Mouse (Mus musculus) forebrain, embryonic 14.5 days (tissue): ENCODE measurements around the gene Mmp23. TPM values are rescaled to one million over a fixed set of nuclear protein-coding genes. Genes with fewer than 3 reads are reported as not detected.

Experiments used
- ATAC-seq: fragments of 200-750 bp; cut with Nextera tagmentation; 2 replicates; pipeline ENCODE4 v1.8.0; 2017; ENCODE audit warnings: mild to moderate bottlenecking, moderate library complexity
- DNase-seq: peaks from one replicate; pipeline ENCODE4 v3.0.0-alpha.2; 2015; ENCODE audit warnings: low spot score
- H3K27ac ChIP-seq: fragments of 300-500 bp; sonication (generic); 2 replicates; pipeline ENCODE4 v1.5.1; 2014; ENCODE audit warnings: low read depth, mild to moderate bottlenecking, control low read depth, low read length, moderate library complexity
- H3K27me3 ChIP-seq: fragments of 300-500 bp; sonication (generic); replicated peaks from 2 replicates; pipeline ENCODE4 v1.6.1; 2014; ENCODE audit warnings: low read length, control low read depth, mixed read lengths; ENCODE audit not compliant: control insufficient read depth, insufficient read depth
- H3K36me3 ChIP-seq: fragments of 300-500 bp; sonication (generic); 2 replicates; pipeline ENCODE4 v1.6.1; 2014; ENCODE audit warnings: low read length, control low read depth; ENCODE audit not compliant: control insufficient read depth, insufficient read depth
- H3K4me1 ChIP-seq: fragments of 300-500 bp; sonication (generic); 2 replicates; pipeline ENCODE4 v1.6.1; 2014; ENCODE audit warnings: antibody characterized with exemption, low read length, control low read depth; ENCODE audit not compliant: control insufficient read depth, insufficient read depth
- H3K4me2 ChIP-seq: fragments of 300-500 bp; sonication (generic); 2 replicates; pipeline ENCODE4 v1.6.1; 2014; ENCODE audit warnings: mild to moderate bottlenecking, control low read depth, low read length
- H3K4me3 ChIP-seq: fragments of 300-500 bp; sonication (generic); 2 replicates; pipeline ENCODE4 v1.5.1; 2014; ENCODE audit warnings: low read depth, low read length, control low read depth
- H3K9ac ChIP-seq: fragments of 300-500 bp; sonication (generic); 2 replicates; pipeline ENCODE4 v1.6.1; 2014; ENCODE audit warnings: mild to moderate bottlenecking, low read length, control low read depth, moderate library complexity
- H3K9me3 ChIP-seq: fragments of 300-500 bp; sonication (generic); replicated peaks from 2 replicates; pipeline ENCODE4 v1.6.1; 2016; ENCODE audit warnings: low read length, control low read depth, mixed read lengths; ENCODE audit not compliant: control insufficient read depth
- WGBS: fragments of 180-500 bp; shearing (Covaris S2); extraction: QIAGEN DNeasy Blood & Tissue Kit; methylation state at CpG from one replicate; pipeline ENCODE4 v1.1.7; 2014; 5-methylcytosine and 5-hydroxymethylcytosine counted together
- polyA plus RNA-seq: library from polyadenylated mRNA; unstranded; fragments of >200 nt; fragmentation: Nextera tagmentation; extraction: Ambion mirVana; gene quantifications from 2 replicates; pipeline ENCODE4 v1.2.1, GENCODE M21; 2014

Gene Mmp23
- 0.97 and 2.1 TPM in 2 replicates for polyA plus RNA-seq

- Histone ChIP-seq H3K36me3 (peaks cover 49% of the 10 kb centered on the region), H3K9me3 (no peaks in the 10 kb centered on the region)
- peak; percentile 35 for ATAC-seq
Observed at GRCm38 (mm10) chr4:155653086-155653450, at the start of gene Mmp23. TSS of gene Mmp23 (minus strand) at chr4:155653384.

DNA sequence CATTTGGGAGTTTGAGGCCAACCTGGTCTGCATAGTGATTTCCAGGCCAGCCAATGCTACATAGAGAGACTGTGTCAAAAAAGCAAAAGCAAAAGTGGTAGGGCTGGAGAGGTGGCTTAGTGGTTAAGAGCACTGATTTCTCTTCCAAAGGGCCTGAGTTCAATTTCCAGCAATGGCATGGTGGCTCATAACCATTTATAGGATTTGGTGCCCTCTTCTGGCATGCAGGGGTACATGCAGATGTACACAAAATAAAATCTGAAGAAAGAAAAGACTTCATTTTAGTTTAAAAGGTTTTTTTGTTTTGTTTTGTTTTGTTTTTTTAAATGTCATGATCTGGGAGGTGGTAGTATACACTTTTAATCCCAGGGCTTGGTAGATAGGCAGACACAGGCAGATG lies 47.2 kb upstream of the Mmp23 start:
- ATAC-seq (no peak), DNase-seq (peak; percentile 59)
- H3K9ac ChIP-seq: no peak overlapping the region
- no peaks in the 10 kb centered on the region for H3K36me3 ChIP-seq
- H3K27ac ChIP-seq: no peak overlapping the region
- no peak overlapping the region for H3K4me3 ChIP-seq
- H3K4me2 ChIP-seq: no peak overlapping the region
- H3K9me3 ChIP-seq: no peaks in the 10 kb centered on the region
- peaks cover 8% of the 10 kb centered on the region for H3K4me1 ChIP-seq
- H3K27me3 ChIP-seq: peaks cover 6% of the 10 kb centered on the region

More at GRCm38 (mm10) chr4:155653086-155653450, at the start of gene Mmp23:
- Histone ChIP-seq H3K9ac (peak within 1 kb of the TSS; percentile 56), H3K4me1 (peaks cover 18% of the 10 kb centered on the region), H3K27me3 (peaks cover 48% of the 10 kb centered on the region), H3K27ac (no peak within 1 kb of the TSS), H3K4me3 (peak within 1 kb of the TSS; percentile 24), H3K4me2 (peak within 1 kb of the TSS; percentile 53)
- peak; percentile 30 for DNase-seq
- 1% methylated on average over 33 of the region's 33 CpGs for WGBS

DNA sequence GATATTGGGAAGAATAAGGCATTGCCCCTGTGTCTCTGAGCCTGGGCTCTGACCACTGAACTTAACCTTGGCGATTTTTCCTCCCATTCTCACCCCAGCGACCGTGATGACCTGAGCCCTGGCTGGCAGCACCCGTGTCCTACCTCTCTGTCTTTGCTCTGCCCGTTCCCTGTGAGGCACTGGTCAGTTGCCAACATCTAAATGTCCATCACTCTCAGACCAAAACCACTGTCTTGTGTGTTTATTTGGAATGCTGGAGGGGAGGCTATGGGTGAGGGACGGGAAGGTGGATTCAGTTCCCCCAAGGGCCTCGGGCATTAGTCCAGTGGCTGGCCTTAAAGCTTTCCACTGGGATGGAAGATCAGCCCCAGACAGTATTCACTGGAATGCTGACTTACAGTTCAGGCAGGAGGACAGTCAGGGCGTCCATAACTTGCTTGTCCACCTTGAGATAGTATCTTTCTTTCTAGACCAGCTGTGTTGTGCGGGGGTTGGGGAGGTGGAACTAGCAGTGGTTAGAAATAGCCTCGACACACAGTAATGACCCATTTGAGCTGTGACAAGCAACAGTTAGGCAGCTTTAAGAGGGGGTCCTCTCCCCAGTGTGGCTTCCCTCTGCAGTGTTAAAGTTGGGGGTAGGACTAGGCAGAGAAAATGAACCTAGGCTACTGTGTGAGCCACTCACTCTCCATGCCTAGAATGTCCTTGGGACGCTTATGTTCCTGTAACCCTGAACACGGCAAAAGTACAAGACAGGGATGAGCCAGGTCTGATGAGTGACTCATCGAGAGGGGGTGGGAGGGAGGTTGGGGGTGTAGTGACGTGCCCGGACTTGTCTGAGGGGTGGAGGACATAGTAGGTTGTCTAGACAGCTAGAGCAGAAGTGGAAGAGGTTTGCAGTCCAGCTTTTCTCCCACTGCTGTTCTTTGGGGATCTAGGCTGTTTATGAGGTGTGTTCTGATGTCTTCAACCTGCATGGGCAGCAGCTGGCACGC lies 43.4 kb upstream of the Mmp23 start:
- Histone ChIP-seq H3K4me3 (no peak overlapping the region), H3K27me3 (peaks cover 9% of the 10 kb centered on the region), H3K4me2 (peak overlapping the region; percentile 80; the same call in 1 of the 2 replicates), H3K9ac (no peak overlapping the region; the same call in 1 of the 2 replicates), H3K4me1 (peaks cover 12% of the 10 kb centered on the region), H3K27ac (no peak overlapping the region), H3K9me3 (no peaks in the 10 kb centered on the region), H3K36me3 (no peaks in the 10 kb centered on the region)
- DNase-seq (no peak), ATAC-seq (no peak)
- 79% methylated on average over 16 of the region's 16 CpGs for WGBS

GRCm38 (mm10) chr4:155695531-155696062 lies 42.4 kb upstream of the Mmp23 start:
- peaks cover 9% of the 10 kb centered on the region for H3K27me3 ChIP-seq
- DNase-seq (no peak), ATAC-seq (no peak)
- H3K9me3 ChIP-seq: no peaks in the 10 kb centered on the region
- H3K4me3 ChIP-seq: peak overlapping the region; percentile 61
- H3K27ac ChIP-seq: no peak overlapping the region
- peak overlapping the region; percentile 80 for H3K4me2 ChIP-seq
- peak overlapping the region; percentile 77; the same call in 1 of the 2 replicates for H3K9ac ChIP-seq
- H3K36me3 ChIP-seq: no peaks in the 10 kb centered on the region
- 82% methylated on average over 4 of the region's 4 CpGs for WGBS
- peaks cover 12% of the 10 kb centered on the region for H3K4me1 ChIP-seq

DNA sequence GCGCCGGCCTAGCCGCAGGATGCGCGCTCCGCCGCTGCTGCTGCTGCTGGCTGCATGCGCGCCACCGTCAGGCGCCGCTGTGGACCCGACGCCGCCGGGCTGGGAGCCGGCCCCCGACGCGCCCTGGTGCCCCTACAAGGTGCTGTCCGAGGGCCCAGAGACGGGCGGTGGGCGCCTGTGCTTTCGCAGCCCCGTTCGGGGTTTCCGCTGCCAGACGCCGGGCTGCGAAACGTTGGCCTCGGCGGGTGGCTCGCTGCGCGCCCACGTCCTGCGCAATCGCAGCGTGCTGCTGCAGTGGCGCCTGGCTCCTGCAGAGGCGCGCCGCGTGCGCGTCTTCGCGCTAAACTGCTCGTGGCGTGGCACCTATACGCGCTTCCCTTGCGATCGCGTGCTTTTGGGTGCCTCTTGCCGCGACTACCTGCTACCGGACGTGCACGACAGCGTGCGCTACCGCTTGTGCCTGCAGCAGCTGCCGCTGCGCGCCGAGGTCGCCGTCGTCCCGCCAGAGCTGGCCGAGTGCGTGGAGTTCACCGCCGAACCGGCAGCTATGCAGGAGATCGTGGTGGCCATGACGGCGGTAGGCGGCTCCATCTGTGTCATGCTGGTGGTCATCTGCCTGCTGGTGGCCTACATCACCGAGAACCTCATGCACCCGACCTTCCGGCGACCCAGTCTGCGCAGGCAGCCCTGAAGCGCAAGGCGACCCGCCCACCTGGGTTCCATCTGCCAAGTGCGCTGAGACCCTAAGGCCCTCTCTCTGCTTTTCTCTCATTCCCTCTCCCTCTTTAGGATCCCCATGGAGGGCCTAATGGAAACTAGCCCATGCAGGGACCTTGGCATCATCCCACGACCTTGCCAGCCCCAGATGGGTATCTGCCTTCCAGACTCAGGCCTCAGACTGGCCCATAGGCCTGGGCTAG lies 41.6 kb upstream of the Mmp23 start:
- WGBS: under 1% methylated on average over 90 of the region's 92 CpGs
- Histone ChIP-seq H3K9me3 (no peaks in the 10 kb centered on the region), H3K4me1 (peaks cover 12% of the 10 kb centered on the region), H3K27ac (peak overlapping the region; percentile 77), H3K4me2 (peak overlapping the region; percentile 80), H3K4me3 (peak overlapping the region; percentile 61), H3K9ac (peak overlapping the region; percentile 77), H3K36me3 (no peaks in the 10 kb centered on the region), H3K27me3 (peaks cover 9% of the 10 kb centered on the region)
- DNase-seq (peak; percentile 84), ATAC-seq (peak; percentile 87)

DNA sequence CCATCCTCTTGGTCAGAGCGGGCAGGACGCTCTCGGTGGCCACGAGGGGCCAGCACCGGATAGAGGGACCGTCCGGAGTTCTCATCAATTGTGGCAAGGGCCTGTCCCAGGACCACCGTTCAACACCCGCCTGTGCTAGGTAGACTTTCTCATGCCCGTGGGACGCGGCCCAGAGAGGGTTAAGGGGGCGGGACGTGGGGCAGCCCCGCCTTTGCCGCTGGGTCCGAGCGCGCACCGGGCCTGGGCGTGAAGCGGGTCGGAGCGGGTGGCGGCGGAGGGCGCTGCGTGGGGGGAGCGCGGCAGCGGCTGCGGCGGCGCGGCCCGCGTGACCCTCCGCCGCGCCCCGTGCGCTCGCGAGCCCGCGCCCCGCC lies 40.9 kb upstream of the Mmp23 start, which contains the start of gene Fndc10:
TSS of gene Fndc10 (plus strand) at position 232 of the 371 bp plus-strand sequence.
- H3K27ac ChIP-seq: peak within 1 kb of the TSS; percentile 77
- H3K4me3 ChIP-seq: peak within 1 kb of the TSS; percentile 61
- DNase-seq (peak; percentile 70), ATAC-seq (peak; percentile 89)
- H3K9me3 ChIP-seq: no peaks in the 10 kb centered on the region
- H3K9ac ChIP-seq: peak within 1 kb of the TSS; percentile 77
- WGBS: under 1% methylated on average over 41 of the region's 47 CpGs
- H3K4me1 ChIP-seq: peaks cover 12% of the 10 kb centered on the region
- H3K36me3 ChIP-seq: no peaks in the 10 kb centered on the region
- H3K27me3 ChIP-seq: peaks cover 9% of the 10 kb centered on the region
- H3K4me2 ChIP-seq: peak within 1 kb of the TSS; percentile 80

DNA sequence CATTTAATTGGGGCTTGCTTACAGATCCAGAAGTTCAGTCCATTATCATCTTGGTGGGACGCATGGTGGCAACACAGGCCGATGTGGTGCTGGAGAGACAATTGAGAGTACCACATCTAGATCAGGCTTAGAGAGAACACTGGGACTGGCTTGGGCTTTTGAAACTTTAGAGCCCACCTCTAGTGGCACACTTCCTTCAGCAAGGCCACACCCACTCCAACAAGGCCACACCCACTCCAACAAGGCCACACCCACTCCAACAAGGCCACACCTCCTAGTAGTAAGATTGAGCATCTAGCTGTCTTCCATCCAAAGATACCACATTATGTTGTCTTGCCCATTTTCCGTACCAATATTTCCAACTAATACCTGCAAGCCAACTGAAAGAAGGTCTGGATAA lies 39.2 kb upstream of the Mmp23 start:
- Histone ChIP-seq H3K27me3 (peaks cover 9% of the 10 kb centered on the region), H3K36me3 (no peaks in the 10 kb centered on the region), H3K9ac (no peak overlapping the region), H3K4me1 (peaks cover 12% of the 10 kb centered on the region), H3K4me3 (no peak overlapping the region), H3K27ac (no peak overlapping the region), H3K9me3 (no peaks in the 10 kb centered on the region), H3K4me2 (no peak overlapping the region)
- 92% methylated on average over 3 of the region's 3 CpGs for WGBS
- no peak for ATAC-seq
- no peak for DNase-seq

GRCm38 (mm10) chr4:155690571-155691375 lies 37.6 kb upstream of the Mmp23 start:
- DNase-seq: peak; percentile 46
- peaks cover 6% of the 10 kb centered on the region for H3K27me3 ChIP-seq
- WGBS: 83% methylated on average over 12 of the region's 12 CpGs
- no peak overlapping the region for H3K27ac ChIP-seq
- no peak overlapping the region for H3K4me2 ChIP-seq
- no peak overlapping the region for H3K4me3 ChIP-seq
- no peak overlapping the region for H3K9ac ChIP-seq
- peaks cover 11% of the 10 kb centered on the region for H3K4me1 ChIP-seq
- H3K36me3 ChIP-seq: no peaks in the 10 kb centered on the region
- no peaks in the 10 kb centered on the region for H3K9me3 ChIP-seq
- no peak for ATAC-seq
